Mouse (Mus musculus): ENCODE data around the gene Impg1. TPM values are rescaled to one million over a fixed set of nuclear protein-coding genes. Genes with fewer than 3 reads are reported as not detected.

Gene Impg1
- polyA plus RNA-seq, 1 experiment from 2014 or later: not detected

DNA sequence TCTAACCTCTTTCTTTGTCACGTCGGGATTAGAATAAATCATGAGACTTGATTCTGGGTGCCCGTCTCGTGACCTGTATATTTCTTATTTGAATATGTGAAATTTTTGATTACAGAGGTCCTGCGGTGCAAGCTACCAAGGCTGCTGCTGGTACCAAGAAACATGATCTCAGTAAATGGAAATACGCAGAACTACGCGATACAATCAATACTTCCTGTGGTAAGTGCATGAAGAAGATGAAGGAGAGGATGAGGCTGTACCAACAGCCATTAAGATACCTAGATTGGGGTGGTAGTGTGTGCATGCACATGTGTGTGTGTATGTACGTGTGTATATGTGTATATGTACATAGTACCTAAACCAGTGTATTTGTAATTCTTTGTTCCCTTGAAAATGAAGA lies 166.2 kb downstream of the Impg1 start:
- peaks cover 18% of the 10 kb centered on the region; the same call in 1 of the 2 replicates for H3K36me3 ChIP-seq (ENCODE audit: insufficient read depth, low read length)
- no peak overlapping the region for H3K27ac ChIP-seq
- DNase-seq (ENCODE audit: low spot score) (no peak), ATAC-seq (replicated peaks; ENCODE audit: low FRiP score, low read depth) (no peak)
- no peaks in the 10 kb centered on the region for H3K9me3 ChIP-seq (replicated peaks; ENCODE audit: low read length)
- TF ChIP-seq CTCF (IDR thresholded peaks at IDR 0.05; ENCODE audit: low read depth): no peak
- no peak overlapping the region for H3K9ac ChIP-seq (ENCODE audit: low read depth, low read length)
- WGBS: 91% methylated on average over 9 of the region's 9 CpGs
- no peak overlapping the region for H3K4me2 ChIP-seq (ENCODE audit: low read length)
- H3K27me3 ChIP-seq (ENCODE audit: insufficient read depth, low read length): no peaks in the 10 kb centered on the region
- no peak overlapping the region for H3K4me3 ChIP-seq (replicated peaks; ENCODE audit: low read depth, low read length)
- H3K4me1 ChIP-seq (replicated peaks; ENCODE audit: insufficient read depth, low read length): no peaks in the 10 kb centered on the region

DNA sequence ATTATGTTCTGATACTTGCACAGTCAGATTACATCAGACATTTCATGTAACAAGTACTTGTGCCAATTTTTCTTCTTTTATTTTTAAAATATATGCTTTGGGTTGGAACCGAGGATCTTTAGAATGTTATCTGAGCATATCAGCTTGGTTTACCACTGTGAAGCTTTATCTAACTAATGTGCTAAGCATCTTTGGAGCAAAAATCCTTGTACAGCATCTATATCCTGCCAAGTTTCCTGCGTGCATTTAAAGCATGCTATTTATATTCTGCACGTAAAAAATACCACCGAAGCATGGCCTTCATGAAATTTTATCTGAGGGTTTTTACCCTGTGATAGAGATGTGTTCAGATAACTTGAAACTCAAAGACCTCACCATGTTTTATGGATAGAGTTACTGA lies 169.2 kb downstream of the Impg1 start:
- DNase-seq (ENCODE audit: low spot score) (no peak), ATAC-seq (replicated peaks; ENCODE audit: low FRiP score, low read depth) (no peak)
- peaks cover 19% of the 10 kb centered on the region; the same call in 1 of the 2 replicates for H3K36me3 ChIP-seq (ENCODE audit: insufficient read depth, low read length)
- no peak overlapping the region for H3K4me2 ChIP-seq (ENCODE audit: low read length)
- H3K4me1 ChIP-seq (replicated peaks; ENCODE audit: insufficient read depth, low read length): no peaks in the 10 kb centered on the region
- no peak overlapping the region for H3K27ac ChIP-seq
- H3K4me3 ChIP-seq (replicated peaks; ENCODE audit: low read depth, low read length): no peak overlapping the region
- no peak for TF ChIP-seq CTCF (IDR thresholded peaks at IDR 0.05; ENCODE audit: low read depth)
- H3K9ac ChIP-seq (ENCODE audit: low read depth, low read length): no peak overlapping the region
- H3K27me3 ChIP-seq (ENCODE audit: insufficient read depth, low read length): no peaks in the 10 kb centered on the region
- 53% methylated on average over 4 of the region's 4 CpGs for WGBS
- no peaks in the 10 kb centered on the region for H3K9me3 ChIP-seq (replicated peaks; ENCODE audit: low read length)

DNA sequence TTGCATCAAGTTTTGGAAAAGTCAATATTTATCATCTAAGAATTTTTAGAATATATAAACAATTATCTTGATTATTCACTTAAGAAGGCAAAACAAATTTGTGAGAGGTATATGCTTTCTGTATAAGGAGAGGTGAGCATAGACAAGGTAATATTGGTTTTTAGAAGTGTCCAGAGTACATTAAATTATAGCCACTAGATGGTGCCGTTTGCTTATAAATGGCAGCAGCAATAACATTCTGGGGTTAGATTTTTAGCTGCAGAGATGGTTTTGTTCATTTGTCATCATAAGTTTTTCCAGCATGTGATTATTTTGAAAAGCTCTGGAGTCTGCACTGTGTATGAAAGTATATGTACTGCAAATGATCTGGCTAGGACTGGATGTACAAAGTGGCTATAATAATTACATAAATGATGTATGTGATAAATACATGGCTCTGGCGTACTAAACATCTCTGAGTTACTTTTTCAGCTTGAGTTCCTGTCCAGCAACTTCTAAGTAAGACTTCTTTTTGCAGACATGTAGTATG lies 172.2 kb downstream of the Impg1 start:
- Histone ChIP-seq H3K27me3 (ENCODE audit: insufficient read depth, low read length) (no peaks in the 10 kb centered on the region), H3K4me1 (replicated peaks; ENCODE audit: insufficient read depth, low read length) (no peaks in the 10 kb centered on the region), H3K9ac (ENCODE audit: low read depth, low read length) (no peak overlapping the region), H3K36me3 (ENCODE audit: insufficient read depth, low read length) (peaks cover 27% of the 10 kb centered on the region), H3K9me3 (replicated peaks; ENCODE audit: low read length) (no peaks in the 10 kb centered on the region), H3K4me2 (ENCODE audit: low read length) (no peak overlapping the region), H3K27ac (no peak overlapping the region), H3K4me3 (replicated peaks; ENCODE audit: low read depth, low read length) (no peak overlapping the region)
- 58% methylated on average over 2 of the region's 2 CpGs for WGBS
- no peak for ATAC-seq (replicated peaks; ENCODE audit: low FRiP score, low read depth)
- peak; percentile 72 for DNase-seq (ENCODE audit: low spot score)
- TF ChIP-seq CTCF (IDR thresholded peaks at IDR 0.05; ENCODE audit: low read depth): peak; percentile 60

DNA sequence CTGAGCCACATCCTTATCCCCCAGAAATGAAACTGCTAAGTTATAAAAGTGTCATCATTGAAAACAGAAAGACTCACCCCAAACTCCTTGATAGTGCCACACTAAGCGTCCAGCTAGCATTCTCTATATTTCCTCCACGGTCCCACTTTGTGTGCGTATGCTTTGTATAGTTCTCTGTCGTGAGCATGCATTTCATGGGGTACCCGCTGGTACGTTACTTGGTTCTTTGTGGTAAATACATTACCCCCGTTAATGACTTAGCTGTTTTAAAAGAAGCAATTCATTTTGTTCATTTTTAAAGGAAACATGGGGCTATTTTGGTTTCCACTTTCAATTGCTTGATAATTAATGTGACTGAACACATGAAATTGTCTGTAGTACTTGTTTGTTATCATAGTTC lies 178.4 kb downstream of the Impg1 start:
- H3K36me3 ChIP-seq (ENCODE audit: insufficient read depth, low read length): peaks cover 45% of the 10 kb centered on the region
- H3K4me3 ChIP-seq (replicated peaks; ENCODE audit: low read depth, low read length): no peak overlapping the region
- no peaks in the 10 kb centered on the region for H3K4me1 ChIP-seq (replicated peaks; ENCODE audit: insufficient read depth, low read length)
- no peak for DNase-seq (ENCODE audit: low spot score)
- ATAC-seq (replicated peaks; ENCODE audit: low FRiP score, low read depth): no peak
- H3K27ac ChIP-seq: no peak overlapping the region
- H3K27me3 ChIP-seq (ENCODE audit: insufficient read depth, low read length): no peaks in the 10 kb centered on the region
- no peak overlapping the region for H3K4me2 ChIP-seq (ENCODE audit: low read length)
- no peak overlapping the region for H3K9ac ChIP-seq (ENCODE audit: low read depth, low read length)
- no peaks in the 10 kb centered on the region for H3K9me3 ChIP-seq (replicated peaks; ENCODE audit: low read length)
- no peak for TF ChIP-seq CTCF (IDR thresholded peaks at IDR 0.05; ENCODE audit: low read depth)
- 92% methylated on average over 7 of the region's 7 CpGs for WGBS

DNA sequence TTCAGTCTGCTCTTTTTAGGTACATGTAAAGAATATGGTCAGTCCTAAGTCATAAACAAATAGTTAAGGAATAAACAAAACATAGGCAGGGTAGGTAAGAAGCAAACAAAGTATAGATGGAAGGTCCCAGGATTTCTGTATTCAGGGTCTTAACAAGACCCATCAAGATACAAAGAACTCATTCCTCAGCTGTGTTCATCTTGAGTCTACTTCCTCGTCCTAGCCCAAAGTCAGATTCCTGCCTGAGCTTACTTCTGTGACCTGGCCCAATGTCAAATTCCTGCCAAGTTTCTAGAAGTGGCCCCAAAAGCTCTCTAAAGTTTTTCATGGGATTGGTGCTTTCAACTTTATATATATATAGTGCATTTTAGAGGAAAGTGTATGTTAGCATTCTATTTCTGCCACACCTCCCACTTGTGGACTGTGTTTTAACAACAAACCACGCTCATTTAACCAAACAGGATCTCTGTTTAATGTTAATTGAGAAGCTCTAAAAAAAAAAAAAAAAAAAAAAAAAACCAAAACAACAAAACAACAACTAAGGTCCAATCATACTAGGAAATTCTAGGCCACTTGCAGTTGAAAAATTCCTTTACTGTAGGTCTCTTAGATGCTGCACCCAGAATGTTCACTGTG lies 180.6 kb downstream of the Impg1 start:
- no peak for TF ChIP-seq CTCF (IDR thresholded peaks at IDR 0.05; ENCODE audit: low read depth)
- H3K4me1 ChIP-seq (replicated peaks; ENCODE audit: insufficient read depth, low read length): no peaks in the 10 kb centered on the region
- DNase-seq (ENCODE audit: low spot score): no peak
- no peak overlapping the region for H3K27ac ChIP-seq
- WGBS: 82% methylated on average over 2 of the region's 2 CpGs
- no peak overlapping the region for H3K4me3 ChIP-seq (replicated peaks; ENCODE audit: low read depth, low read length)
- H3K27me3 ChIP-seq (ENCODE audit: insufficient read depth, low read length): no peaks in the 10 kb centered on the region
- peaks cover 26% of the 10 kb centered on the region for H3K36me3 ChIP-seq (ENCODE audit: insufficient read depth, low read length)
- H3K9ac ChIP-seq (ENCODE audit: low read depth, low read length): no peak overlapping the region
- H3K9me3 ChIP-seq (replicated peaks; ENCODE audit: low read length): no peaks in the 10 kb centered on the region
- H3K4me2 ChIP-seq (ENCODE audit: low read length): no peak overlapping the region
- no peak for ATAC-seq (replicated peaks; ENCODE audit: low FRiP score, low read depth)

DNA sequence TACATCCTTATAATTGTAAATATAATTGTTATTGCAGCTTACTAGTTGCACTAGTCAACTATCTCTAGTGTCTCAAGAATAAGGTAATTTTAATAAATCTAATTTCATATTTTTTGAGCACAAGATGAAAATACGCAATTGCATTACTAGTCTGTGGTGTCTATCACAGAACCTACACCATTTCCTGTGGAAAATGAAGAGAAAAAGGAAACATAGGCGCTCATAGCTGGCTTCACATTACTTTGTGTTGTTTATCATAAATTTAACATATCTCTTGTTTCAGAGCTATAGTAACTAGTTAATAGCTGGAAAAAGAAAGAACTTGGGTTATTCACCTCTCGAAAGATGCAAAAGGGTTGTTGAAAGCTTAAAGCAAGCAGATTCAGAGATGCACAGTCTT lies 182.9 kb downstream of the Impg1 start:
- H3K27me3 ChIP-seq (ENCODE audit: insufficient read depth, low read length): no peaks in the 10 kb centered on the region
- H3K4me2 ChIP-seq (ENCODE audit: low read length): no peak overlapping the region
- DNase-seq (ENCODE audit: low spot score): no peak
- no peak for TF ChIP-seq CTCF (IDR thresholded peaks at IDR 0.05; ENCODE audit: low read depth)
- ATAC-seq (replicated peaks; ENCODE audit: low FRiP score, low read depth): no peak
- H3K9me3 ChIP-seq (replicated peaks; ENCODE audit: low read length): no peaks in the 10 kb centered on the region
- peaks cover 28% of the 10 kb centered on the region for H3K36me3 ChIP-seq (ENCODE audit: insufficient read depth, low read length)
- H3K9ac ChIP-seq (ENCODE audit: low read depth, low read length): no peak overlapping the region
- no peaks in the 10 kb centered on the region for H3K4me1 ChIP-seq (replicated peaks; ENCODE audit: insufficient read depth, low read length)
- no peak overlapping the region for H3K4me3 ChIP-seq (replicated peaks; ENCODE audit: low read depth, low read length)
- 94% methylated on average over 3 of the region's 3 CpGs for WGBS
- H3K27ac ChIP-seq: no peak overlapping the region

DNA sequence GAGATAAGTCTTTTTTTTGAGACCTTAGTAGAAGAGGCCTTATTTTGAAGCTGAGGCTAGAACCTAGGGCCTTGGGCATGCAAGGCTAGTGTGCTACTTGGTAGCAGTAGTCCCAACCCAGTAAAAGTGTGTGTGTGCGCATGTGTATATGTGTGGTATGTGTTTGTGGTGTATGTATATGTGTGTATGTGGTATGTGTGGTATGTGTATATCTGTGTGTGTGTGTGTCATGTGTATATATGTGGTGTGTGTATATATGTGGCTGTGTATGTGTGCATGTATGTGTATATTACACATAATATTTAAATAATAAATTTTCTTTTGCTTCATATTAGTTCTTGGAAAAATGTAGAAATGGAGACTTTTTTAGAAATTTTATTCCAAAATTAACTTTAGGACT lies 184.6 kb downstream of the Impg1 start:
- no peak for TF ChIP-seq CTCF (IDR thresholded peaks at IDR 0.05; ENCODE audit: low read depth)
- Histone ChIP-seq H3K36me3 (ENCODE audit: insufficient read depth, low read length) (peaks cover 35% of the 10 kb centered on the region), H3K4me1 (replicated peaks; ENCODE audit: insufficient read depth, low read length) (no peaks in the 10 kb centered on the region), H3K27me3 (ENCODE audit: insufficient read depth, low read length) (no peaks in the 10 kb centered on the region), H3K9me3 (replicated peaks; ENCODE audit: low read length) (no peaks in the 10 kb centered on the region), H3K27ac (no peak overlapping the region), H3K9ac (ENCODE audit: low read depth, low read length) (no peak overlapping the region), H3K4me3 (replicated peaks; ENCODE audit: low read depth, low read length) (no peak overlapping the region), H3K4me2 (ENCODE audit: low read length) (no peak overlapping the region)
- WGBS: 100% methylated on average over 1 of the region's 1 CpGs
- DNase-seq (ENCODE audit: low spot score): no peak
- no peak for ATAC-seq (replicated peaks; ENCODE audit: low FRiP score, low read depth)
